Mouse (Mus musculus): ENCODE data around the gene Zfyve1.
"Not testable (repeated sequence)": the region's sequence is repeated elsewhere in the genome, so short reads cannot be mapped to it uniquely, and the experiment has no call there.

Zfyve1 gene

DNA sequence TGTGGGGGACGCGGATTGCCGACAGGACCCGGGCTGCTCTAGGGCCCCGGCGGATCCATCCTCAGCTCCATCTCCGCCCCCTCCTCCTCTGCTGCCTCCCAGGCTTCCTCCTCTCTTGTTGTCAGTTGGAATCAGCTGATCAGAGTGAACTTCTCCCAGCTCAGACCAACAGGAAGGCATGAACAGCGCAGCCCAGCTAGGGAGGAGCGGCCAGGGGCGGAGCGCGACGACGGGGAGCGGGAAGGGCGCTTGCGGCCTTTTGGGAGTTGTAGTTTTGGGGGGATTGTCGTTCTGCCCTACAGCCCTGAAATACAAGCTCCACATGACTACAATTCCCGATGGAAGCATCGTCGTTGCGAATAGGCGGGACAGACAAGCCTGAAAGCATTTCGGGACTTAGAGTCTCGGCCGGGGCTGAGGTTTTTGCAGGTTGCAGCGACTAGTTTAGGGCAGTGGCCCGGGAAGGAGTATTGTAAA is at the start of gene Zfyve1:
TSS of gene Zfyve1 (minus strand) at position 198 of the 477 bp plus-strand sequence.
- peak; percentile 92 for DNase-seq (ENCODE audit: low spot score)

DNA sequence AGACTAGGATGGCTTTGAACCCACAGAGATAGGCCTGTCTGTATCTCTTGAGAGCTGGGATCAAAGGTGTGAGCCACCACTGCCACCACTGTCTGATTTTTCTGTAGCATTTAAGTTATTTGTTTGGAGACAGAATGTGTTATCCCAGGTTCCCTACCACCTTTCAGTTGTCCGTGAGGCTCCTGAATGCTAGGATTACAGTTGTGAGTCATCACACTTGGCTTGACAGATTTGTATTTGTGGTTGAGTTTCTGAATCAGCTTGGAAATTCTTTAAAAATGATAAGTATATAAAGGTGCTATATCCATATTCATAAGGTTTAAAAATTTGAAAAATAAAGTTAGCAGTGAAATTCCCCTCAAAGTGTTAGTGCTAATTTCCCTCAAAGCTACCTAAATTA is 46.1 kb upstream of the Zfyve1 start:
- DNase-seq (ENCODE audit: low spot score), result no peak

DNA sequence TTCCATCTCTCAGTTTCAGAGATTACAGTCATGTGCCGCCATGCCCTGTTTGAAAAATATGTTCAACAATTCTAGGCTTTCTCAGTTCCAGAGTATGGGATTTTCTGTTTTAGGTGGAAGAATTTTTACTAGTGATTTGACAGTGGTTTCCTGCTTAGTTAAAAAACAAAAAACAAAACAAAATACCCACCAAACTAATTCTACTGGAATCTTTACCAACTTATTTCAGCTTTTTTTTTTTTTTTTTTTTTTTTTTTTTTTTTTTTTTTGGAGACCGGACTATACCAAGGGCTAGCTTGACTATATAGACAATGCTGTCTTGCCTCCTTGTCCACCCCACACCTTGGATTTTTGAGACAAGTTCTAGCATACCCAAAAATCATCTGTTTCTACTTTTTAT is 44.2 kb upstream of the Zfyve1 start:
- DNase-seq (ENCODE audit: low spot score), result no peak

DNA sequence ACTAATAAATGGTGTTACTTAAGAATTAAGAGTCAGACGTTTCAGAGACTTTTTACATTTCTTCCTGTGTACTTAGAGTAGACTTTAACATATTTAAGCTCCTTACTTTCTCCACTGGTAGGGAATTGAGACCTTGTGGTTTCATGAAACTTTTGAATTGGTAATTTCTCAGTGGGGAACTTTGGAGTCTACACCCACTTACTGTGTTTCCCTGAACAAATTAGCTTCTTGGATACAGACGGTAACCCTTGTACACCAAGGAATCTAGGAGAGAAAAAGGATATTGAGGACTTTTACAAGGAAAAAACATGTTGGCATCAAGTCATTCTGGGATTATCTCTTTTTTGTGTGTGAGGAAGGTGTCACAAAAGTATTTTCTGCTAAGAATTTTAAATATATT is 36.8 kb upstream of the Zfyve1 start:
- no peak for DNase-seq (ENCODE audit: low spot score)

DNA sequence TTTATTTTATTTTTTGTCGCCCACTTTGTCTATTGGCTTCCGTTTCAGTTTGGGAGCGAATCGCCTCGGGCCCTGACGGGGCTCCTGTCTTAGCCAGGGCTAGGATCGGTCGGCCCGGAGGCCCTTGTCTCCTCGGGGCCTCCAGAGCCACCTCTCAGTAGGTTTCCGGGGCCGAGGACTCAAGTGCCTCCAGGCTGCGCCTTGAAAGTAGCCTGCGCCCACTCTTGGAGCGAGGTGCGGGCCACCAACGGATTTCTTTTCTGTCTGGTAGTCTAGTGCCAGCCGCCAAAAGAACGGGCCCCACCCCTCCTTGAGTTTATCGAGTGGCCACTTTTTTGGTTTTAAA is 35.6 kb upstream of the Zfyve1 start:
- DNase-seq (ENCODE audit: low spot score), result peak; percentile 46

DNA sequence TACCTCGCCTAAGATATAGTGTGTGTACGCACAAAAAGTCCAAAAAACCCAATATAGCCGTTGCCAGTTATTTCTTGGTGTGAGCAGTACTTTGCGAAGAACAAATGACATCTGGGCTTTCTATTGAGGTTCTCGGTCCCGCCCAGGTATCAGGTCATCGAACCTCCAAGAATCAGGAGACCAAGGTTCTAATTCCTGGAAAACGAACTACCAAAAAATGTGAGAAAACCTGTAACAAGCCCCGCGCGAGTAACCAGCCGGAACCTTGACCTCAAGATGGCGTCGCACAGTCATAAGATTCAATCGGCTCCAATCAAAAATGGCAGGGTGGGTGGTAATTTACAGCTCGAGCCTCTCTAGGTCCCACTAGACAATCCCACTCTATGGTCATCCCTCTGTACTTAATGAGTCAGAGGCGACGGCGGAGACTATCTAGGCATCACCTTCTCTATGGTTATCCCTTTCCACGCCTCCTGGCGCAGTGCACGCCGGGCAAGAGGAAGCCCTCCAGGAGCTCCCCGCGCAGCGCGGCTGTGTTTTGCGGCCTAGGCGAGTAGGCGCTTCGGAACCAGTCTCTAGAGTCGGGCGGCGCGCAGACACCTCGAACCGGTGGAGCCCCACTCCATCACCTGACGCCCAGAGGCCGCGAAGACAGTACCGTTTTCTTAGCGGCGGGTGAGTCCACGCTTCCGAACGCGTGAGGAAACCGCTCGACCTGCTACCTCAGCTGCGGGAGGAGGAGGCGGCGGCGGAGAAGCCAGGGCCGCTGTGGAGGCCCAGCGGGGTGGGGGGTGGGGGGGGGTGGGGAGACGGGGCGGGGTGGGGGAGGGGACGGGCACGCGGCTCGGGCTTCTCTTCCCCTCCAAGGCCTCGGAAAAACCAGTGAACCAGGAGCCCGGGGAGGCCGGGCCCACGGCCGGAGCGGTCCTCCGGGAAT is 35.0 kb upstream of the Zfyve1 start:
- peak; percentile 95 for DNase-seq (ENCODE audit: low spot score)

DNA sequence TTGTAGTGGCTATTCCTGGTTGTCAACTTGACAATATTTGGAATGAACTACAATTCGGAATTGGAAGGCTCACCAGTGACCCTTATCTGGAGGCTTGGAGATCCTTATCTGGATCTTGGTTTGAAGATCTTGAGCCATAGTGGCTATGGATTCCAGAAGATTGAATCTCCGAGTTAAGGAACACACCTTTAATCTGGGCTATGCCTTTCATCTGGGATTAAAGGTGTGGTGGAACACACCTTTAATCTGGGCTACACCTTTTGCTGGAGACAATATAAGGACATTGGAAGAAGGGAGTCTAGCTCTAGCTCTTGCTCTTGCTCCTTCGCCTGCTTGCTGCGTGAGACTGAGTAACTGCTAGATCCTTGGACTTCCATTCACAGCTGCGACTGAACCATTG is 33.9 kb upstream of the Zfyve1 start, which contains the start of gene Rbm25:
TSS of gene Rbm25 (plus strand) at position 301 of the 400 bp plus-strand sequence.
- not testable (repeated sequence) for DNase-seq (ENCODE audit: low spot score)

DNA sequence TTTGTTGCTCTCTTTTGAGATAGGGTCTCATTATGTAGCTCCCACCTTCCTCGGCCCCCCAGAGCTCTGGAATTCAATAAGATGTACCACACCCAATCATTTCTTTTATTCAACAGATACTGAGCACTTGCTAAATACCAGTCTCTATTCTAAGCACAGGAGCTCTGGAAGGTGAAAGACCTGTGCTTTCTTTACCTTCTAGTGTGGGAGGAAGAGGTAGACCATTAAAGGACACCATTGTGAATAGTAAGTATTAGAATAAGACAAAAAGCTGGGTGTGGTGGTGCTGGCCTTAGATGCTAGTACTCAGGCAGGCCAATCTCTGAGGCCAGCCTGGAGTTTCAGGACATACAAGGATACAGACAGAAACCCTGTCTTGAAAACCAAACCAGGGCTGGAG is 27.3 kb upstream of the Zfyve1 start:
- no peak for DNase-seq (ENCODE audit: low spot score)

DNA sequence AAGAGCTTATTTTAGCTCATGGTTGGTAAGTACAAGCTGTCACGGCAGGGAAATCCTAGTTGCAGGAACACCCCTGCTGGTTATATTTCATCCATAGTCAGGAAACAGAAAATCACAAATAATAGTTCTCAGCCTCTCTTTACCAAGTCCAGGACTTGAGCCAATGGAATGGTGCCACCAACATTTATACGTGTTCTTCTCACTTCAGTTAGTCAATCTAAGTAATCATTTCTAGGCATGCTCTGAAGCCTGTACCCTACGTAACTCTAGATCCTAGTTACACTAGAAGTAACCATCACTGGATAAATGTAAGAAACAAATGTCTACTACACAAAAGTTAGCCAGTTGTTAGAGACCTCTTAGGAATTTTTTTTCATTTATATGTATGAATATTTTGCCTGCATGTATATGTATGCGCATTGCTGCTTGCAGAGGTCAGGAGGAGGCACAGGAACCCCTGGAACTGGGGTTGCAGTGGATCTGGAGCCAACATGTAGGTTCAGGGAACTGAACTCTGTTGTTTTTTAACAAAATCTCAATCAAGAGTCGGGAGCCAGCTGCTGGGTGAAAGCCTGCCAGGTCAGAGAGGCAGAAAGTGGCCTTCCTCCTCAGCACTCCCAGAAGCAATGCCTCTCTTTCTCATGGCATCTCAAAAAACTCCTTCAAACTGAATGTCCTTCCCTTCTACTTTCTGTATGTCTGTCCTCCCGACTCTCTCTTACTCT is 25.2 kb upstream of the Zfyve1 start:
- no peak for DNase-seq (ENCODE audit: low spot score)

DNA sequence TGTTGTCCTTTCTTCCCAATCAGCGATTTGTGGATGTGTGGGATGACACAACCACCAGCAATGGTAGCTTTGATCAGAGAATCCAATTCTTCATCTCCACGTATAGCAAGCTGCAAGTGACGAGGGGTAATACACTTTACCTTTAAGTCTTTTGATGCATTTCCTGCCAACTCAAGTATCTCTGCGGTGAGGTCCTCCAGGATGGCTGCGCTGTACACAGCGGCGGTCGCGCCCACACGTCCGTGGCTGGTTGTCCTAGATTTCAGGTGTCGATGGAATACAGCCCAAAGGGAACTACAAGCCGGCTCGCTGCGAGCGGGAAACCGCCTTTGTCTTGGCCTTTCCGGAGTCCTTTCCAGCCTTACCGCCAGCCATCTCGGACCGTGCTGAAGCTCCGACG is 23.7 kb upstream of the Zfyve1 start:
- DNase-seq (ENCODE audit: low spot score), result not testable (repeated sequence)

DNA sequence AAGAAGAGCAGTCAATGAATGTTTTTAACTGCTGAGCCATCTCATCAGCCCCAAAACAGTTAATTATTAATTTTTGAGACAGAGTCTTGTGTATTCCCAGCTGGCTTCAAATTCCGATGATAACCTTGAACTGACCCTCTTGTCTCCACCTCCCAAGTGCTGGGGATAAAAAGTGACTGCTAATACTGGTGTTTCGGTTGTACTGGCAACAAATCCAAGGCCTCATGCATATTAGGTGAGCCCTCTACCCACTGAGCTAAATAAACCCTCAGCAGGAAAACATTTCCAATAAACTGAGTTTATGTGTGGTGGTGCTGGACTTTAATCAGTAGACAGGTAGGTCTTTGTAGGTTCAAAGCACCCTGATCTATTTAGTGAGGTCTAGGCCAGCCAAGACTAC is 22.0 kb upstream of the Zfyve1 start:
- DNase-seq (ENCODE audit: low spot score), result no peak

DNA sequence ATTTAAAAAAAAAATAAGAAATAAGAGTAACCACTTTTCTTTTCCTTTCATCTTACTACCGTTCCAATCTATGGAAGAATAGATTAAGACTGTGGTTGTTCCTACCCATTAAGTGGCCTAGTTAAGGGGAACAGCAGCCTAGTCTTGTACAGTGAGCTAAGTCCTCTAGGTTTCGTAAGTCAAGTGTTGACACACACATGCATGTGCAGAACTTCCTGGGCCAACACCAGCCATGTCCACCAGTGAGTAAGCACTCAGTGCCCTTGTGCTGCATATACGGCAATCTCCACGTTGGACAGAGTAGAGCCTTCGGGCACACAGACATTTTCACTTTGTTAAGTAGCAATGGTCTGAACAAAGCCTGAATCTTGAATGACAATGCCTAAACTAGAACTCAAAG is 20.2 kb upstream of the Zfyve1 start:
- DNase-seq (ENCODE audit: low spot score), result no peak

DNA sequence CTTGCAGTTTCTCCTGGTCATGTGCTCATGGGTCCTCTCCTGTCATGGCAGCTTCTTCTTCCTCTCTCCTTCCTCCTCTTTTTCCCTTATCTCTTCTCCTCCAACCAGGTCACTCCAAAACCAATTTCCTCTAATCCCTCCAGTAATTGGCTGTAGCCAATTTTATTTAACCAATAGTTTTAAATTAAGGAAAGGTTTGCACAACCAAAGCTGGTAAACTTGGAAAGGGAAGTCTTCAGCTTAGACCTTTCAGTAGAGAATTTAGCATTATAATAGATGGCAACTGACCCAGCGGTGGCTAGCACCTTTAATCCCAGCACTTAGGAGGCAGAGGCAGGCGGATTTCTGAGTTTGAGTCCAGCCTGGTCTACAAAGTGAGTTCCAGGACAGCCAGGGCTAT is 9.4 kb upstream of the Zfyve1 start:
- DNase-seq (ENCODE audit: low spot score), result not testable (repeated sequence)

DNA sequence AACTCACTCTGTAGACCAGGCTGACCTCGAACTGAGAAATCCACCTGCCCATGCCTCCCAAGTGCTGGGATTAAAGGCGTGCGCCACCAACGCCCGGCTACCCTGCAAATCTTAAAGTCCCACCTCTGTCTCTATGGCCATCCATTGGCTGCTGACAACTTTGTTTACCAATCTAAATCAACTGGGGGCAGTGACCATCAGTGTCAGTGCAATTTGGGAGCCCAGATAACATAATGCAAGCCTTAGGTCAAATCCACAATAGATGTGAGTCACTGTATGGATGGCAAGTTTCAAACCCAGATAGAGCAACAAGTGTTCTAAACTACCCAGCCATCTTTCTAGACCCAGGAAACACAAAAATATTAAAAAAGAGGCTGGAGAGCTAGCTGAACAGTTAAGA is 5.3 kb upstream of the Zfyve1 start:
- DNase-seq (ENCODE audit: low spot score), result no peak

DNA sequence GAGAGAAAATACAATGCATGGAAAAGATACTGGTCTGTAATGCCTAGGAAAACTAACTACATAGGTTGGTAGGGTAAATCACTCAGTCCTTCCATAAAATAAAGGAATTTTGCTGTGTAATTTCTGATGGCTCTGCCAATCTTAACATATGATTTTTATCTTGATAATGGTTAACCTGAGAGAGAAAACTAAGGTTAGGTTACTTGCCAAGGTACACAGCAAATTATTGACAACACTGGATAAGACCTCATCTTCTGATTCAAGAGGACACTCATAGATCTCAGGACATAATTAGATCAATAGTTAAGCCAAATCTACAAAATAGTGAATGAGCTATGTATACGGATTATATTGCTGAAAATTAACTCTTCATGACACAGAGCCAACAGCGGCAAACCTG is 859 bp upstream of the Zfyve1 start:
- DNase-seq (ENCODE audit: low spot score), result no peak

DNA sequence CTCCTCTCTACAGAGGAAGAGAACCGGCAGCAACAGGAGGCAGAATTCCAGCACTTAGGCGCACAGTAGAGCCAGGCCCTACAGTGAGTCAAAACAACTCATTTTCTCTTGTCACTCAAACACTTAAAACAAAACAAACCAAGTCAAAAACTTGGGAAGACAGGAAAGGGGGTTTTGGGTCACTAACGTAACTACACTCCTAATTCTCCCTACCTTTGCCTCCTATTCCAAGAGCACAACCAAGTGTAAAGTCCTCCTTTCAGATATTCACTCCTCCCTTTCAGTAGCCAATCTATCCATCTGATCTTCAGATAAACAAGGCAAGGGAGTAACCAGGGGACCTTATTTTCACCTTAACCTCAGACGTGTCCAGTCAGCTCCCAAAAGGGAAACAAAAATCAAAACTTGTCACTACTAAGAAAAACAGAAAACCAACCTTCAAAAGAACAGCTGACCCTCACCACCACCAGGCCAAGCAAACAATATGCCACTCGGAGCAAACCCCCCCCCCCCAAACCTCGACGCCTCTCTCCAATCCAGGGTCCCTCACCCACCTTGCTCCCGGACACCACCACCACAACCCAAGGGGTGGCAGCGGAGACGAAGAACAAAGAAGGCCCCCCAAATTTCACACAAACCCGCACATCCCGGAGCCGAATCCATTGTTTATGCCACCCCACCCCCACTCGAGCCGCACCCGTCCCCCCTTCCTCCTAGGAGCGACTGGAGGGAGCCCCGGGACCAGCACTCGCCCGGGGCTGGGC is 649 bp downstream of the Zfyve1 start:
- DNase-seq (ENCODE audit: low spot score), result no peak

DNA sequence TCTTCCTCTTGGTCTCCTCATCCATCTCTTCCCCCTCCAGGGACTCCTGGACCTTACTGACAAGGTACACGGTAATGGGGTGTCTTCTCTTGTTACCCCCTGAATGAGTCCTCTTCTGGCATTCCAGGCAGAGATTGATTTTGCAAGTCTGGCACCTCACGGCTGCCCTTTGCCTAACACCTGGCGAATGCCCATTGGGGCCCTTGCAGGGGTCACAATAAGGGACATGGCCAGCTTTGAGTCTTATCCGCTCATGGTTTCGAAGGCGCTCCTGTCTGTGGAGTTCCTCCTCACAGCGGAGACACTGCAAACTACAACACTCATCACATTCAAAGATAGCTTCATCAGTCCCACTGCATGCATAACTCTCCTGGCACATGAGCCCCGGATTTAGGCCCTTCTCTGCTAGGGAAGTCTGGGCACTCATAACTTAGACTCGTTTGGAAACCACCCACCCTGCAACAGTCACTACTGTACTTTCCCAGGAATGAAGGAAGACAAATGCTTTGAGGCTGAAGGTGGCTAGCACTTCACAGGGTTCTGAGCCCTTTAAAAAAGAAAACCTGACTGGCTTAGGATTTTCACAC is 2.5 kb downstream of the Zfyve1 start:
- DNase-seq (ENCODE audit: low spot score), result no peak

DNA sequence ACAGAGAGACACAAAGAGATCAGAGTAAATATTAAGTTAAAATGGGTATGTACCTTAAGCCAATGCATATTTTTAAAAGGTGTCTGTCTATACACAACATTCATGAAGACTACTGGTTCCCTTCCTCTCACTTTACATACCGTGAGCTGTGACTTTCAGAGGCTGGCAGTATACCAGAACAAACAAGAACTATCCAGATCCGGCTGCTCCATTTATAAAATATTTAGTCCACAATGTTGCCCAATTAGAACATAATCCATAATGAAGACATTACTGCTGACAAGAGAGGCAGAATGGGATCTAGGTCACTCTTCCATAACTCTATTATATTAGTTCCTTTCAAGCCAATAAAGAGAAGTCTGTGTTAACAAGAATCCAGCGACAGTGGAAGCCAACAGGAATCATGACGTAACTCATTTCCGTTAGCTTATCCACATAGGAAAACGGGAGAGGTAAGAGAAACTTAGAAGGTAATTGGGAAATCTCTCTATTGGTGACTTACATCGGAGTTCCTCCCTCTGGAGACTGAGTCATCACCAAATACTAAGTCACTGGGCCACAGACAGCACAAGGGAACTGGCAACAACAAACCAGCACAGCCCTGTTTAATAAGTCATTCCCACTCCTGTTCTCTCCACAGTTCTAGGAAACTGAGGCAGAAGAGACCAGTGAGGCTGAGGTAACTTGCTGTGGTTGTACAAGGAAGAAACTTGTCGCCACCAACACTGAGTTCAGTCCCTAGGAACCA is 5.1 kb downstream of the Zfyve1 start:
- DNase-seq (ENCODE audit: low spot score), result no peak

DNA sequence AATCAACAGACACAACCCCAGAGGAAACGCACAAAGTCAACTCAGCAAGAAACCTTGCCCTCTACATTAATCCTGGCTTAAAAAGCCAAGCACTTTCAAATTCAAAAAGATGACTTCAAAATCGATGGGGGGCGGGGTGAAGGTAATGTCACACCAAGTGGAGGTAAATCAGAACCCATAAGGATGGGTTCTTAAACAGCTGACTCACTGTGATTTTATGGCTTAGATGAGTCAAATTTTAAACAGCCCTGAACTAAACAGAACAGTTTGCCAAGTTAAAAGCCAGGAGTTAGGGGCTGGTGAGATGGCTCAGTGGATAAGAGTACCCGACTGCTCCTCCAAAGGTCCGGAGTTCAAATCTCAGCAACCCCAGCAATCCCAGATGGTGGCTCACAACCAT is 10.4 kb downstream of the Zfyve1 start:
- DNase-seq (ENCODE audit: low spot score), result no peak

DNA sequence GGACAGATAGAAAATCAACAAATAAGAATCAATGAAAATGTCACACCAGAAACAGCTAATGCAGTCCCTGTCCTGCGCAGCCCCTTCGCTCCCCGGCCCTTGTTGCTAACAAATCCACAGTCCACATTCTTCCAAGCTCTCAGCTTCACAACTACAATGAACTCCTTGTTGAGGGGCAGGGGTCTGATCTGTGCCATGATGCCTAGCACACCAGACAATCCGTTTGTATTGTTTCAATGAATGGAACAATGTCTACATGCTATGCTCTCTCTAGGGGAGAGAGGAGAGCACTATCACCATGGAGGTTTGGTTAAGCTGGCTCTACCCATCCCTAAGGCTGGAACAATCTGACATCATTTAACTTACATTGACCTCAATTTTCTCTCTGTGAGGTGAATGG is 14.3 kb downstream of the Zfyve1 start:
- no peak for DNase-seq (ENCODE audit: low spot score)

DNA sequence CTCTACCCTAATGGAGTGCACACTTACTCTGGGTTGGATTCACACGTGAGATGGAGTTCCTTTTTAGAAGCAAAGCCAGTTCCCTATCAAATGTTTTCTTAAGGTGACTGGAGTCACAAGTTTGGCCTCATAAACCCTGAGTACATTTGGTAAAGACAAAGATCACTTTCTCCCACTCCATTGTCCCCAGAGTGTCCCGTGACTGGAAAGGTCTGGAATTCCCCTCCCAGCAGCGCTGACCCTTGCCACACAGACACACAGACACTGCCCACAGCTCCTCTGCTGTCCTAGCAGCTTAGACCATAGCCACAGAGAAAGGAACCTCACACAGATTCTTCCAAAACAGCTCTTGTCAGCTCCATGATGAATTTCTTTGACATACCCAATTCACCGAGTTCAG is 14.9 kb downstream of the Zfyve1 start:
- DNase-seq (ENCODE audit: low spot score), result no peak
